Mouse (Mus musculus): ENCODE results near the gene 1700008O03Rik. TPM values are rescaled to one million over a fixed set of nuclear protein-coding genes. Genes with fewer than 3 reads are reported as not detected.

The 1700008O03Rik gene
- polyA plus RNA-seq, 1 experiment from 2014 or later = 0.20 TPM

DNA sequence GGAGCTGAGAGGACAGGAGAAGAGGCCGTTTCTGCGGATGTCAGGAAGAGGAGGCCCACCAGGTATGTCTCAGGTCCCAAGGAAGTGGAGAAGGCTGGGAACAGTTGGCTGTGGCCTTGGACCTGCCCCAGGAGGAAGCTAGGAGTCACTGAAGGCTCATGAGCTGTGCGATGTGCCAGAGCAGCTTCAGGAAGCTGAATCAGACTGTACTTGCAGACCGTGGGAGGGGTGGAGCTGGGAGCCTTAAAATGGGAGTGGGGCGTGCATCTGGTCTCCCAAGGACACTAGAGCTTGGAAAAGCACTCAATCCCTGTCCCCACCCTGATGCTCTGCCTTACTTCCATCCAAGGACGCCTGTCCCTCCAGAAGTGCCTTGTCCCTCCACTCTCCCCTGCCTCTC, 59.0 kb downstream of the 1700008O03Rik start:
- no peak for ATAC-seq (ENCODE audit: low read depth)
- no peaks in the 10 kb centered on the region for H3K4me1 ChIP-seq (ENCODE audit: control insufficient read depth, low read depth, low read length)
- no peak overlapping the region for H3K9ac ChIP-seq (ENCODE audit: low read depth, low read length)
- H3K4me3 ChIP-seq (ENCODE audit: low read depth, low read length) = no peak overlapping the region
- no peaks in the 10 kb centered on the region for H3K36me3 ChIP-seq (ENCODE audit: control insufficient read depth, insufficient read depth)
- no peak overlapping the region for H3K27ac ChIP-seq (ENCODE audit: low read length)
- H3K9me3 ChIP-seq (replicated peaks; ENCODE audit: control insufficient read depth, low read length) = no peaks in the 10 kb centered on the region
- H3K4me2 ChIP-seq (ENCODE audit: low read depth, low read length) = no peak overlapping the region
- H3K27me3 ChIP-seq (ENCODE audit: control insufficient read depth, insufficient read depth, low read depth, low read length) = peaks cover 2% of the 10 kb centered on the region; the same call in 1 of the 2 replicates
- WGBS (ENCODE audit: insufficient replicate concordance) = 27% methylated on average over 6 of the region's 6 CpGs

DNA sequence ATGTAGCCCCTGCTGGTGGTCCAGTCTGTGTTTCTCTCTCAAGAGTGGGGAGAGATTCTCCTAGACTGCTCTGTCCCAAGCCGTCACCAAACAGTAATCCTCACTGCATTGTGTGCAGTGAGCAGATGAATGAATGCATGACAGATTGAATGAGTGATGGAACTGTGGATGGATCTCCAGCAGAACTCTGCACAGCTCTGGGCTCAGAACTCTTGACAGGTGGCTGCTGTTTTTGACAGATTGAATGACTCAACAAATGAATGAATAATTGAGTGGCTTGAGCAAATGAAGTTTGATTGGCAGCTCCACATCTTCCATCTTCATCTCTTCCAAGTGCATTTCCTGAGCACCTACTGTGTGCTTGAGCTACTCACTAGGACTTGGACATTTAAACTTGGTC, 63.3 kb downstream of the 1700008O03Rik start:
- Histone ChIP-seq H3K9me3 (replicated peaks; ENCODE audit: control insufficient read depth, low read length) (no peaks in the 10 kb centered on the region), H3K4me3 (ENCODE audit: low read depth, low read length) (no peak overlapping the region), H3K27ac (ENCODE audit: low read length) (no peak overlapping the region), H3K4me1 (ENCODE audit: control insufficient read depth, low read depth, low read length) (no peaks in the 10 kb centered on the region), H3K4me2 (ENCODE audit: low read depth, low read length) (no peak overlapping the region), H3K9ac (ENCODE audit: low read depth, low read length) (no peak overlapping the region), H3K27me3 (ENCODE audit: control insufficient read depth, insufficient read depth, low read depth, low read length) (peaks cover 2% of the 10 kb centered on the region; the same call in 1 of the 2 replicates), H3K36me3 (ENCODE audit: control insufficient read depth, insufficient read depth) (no peaks in the 10 kb centered on the region)
- 51% methylated on average over 1 of the region's 1 CpGs for WGBS (ENCODE audit: insufficient replicate concordance)
- no peak for ATAC-seq (ENCODE audit: low read depth)

DNA sequence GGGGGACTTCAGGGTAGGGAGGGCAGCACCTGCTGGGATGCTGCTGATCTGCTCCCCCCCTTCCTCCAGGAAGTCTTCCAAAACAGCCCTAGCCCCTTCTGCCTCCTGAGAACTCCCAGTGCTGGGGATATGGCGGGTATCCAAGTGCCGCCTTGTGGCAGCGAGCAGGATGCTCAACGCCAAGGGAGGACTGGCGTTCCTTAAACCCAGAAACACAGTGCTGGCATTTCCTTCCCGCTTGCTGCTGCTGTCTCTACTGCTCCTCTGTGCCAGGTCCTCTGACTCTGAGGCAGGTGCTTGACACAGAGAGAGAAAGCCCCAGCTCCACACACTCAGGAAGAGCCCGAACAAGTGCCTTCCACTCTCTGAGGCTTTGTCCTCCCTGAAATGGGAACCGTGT, 64.7 kb downstream of the 1700008O03Rik start:
- Histone ChIP-seq H3K4me2 (ENCODE audit: low read depth, low read length) (no peak overlapping the region), H3K36me3 (ENCODE audit: control insufficient read depth, insufficient read depth) (no peaks in the 10 kb centered on the region), H3K4me1 (ENCODE audit: control insufficient read depth, low read depth, low read length) (no peaks in the 10 kb centered on the region), H3K27ac (ENCODE audit: low read length) (no peak overlapping the region), H3K27me3 (ENCODE audit: control insufficient read depth, insufficient read depth, low read depth, low read length) (peaks cover 2% of the 10 kb centered on the region; the same call in 1 of the 2 replicates), H3K9ac (ENCODE audit: low read depth, low read length) (no peak overlapping the region), H3K9me3 (replicated peaks; ENCODE audit: control insufficient read depth, low read length) (no peaks in the 10 kb centered on the region), H3K4me3 (ENCODE audit: low read depth, low read length) (no peak overlapping the region)
- WGBS (ENCODE audit: insufficient replicate concordance) = 35% methylated on average over 8 of the region's 8 CpGs
- no peak for ATAC-seq (ENCODE audit: low read depth)

DNA sequence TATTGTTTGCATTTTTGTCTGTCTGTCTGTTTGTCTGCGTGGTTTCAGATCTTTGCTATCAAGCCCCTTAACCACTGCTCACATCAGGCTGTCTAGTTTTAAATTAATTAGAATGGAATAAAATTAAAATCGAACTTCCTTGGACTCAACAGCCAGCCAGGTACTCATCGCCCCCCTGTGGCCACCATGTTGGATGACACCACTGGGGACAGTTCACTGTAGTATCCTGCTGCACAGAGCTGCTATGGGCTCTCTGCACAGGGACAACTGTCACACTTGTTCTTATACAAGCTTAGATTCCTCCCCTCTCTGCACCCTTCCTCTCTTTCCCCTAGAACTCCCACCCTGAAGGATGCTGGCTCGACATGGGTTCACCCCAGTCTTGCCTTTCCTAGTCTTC, 67.7 kb downstream of the 1700008O03Rik start:
- Histone ChIP-seq H3K9me3 (replicated peaks; ENCODE audit: control insufficient read depth, low read length) (no peaks in the 10 kb centered on the region), H3K9ac (ENCODE audit: low read depth, low read length) (no peak overlapping the region), H3K4me1 (ENCODE audit: control insufficient read depth, low read depth, low read length) (no peaks in the 10 kb centered on the region), H3K27me3 (ENCODE audit: control insufficient read depth, insufficient read depth, low read depth, low read length) (no peaks in the 10 kb centered on the region; the same call in 1 of the 2 replicates), H3K4me2 (ENCODE audit: low read depth, low read length) (no peak overlapping the region), H3K27ac (ENCODE audit: low read length) (no peak overlapping the region), H3K36me3 (ENCODE audit: control insufficient read depth, insufficient read depth) (no peaks in the 10 kb centered on the region), H3K4me3 (ENCODE audit: low read depth, low read length) (no peak overlapping the region)
- 17% methylated on average over 4 of the region's 4 CpGs for WGBS (ENCODE audit: insufficient replicate concordance)
- no peak for ATAC-seq (ENCODE audit: low read depth)

DNA sequence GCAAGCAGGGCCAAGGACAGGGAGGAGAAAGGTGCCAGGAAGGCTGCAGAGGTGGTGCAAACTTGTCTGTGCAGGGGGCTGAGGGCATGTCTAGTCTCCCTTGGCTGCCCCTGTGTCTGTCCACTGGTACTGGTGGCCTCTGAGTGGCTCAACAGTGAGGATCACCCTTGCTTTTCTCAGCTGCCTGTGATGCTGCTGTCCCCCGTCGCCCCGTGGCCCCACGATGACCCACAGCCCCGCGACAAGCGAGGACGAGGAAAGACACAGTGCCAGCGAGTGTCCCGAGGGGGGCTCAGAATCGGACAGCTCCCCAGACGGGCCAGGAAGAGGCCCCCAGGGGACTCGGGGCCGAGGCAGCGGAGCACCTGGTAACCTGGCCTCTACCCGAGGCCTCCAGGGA, 73.1 kb downstream of the 1700008O03Rik start:
- Histone ChIP-seq H3K9me3 (replicated peaks; ENCODE audit: control insufficient read depth, low read length) (no peaks in the 10 kb centered on the region), H3K4me2 (ENCODE audit: low read depth, low read length) (no peak overlapping the region), H3K9ac (ENCODE audit: low read depth, low read length) (no peak overlapping the region), H3K27ac (ENCODE audit: low read length) (no peak overlapping the region), H3K4me1 (ENCODE audit: control insufficient read depth, low read depth, low read length) (no peaks in the 10 kb centered on the region; the same call in none of the 2 replicates), H3K4me3 (ENCODE audit: low read depth, low read length) (no peak overlapping the region), H3K36me3 (ENCODE audit: control insufficient read depth, insufficient read depth) (no peaks in the 10 kb centered on the region), H3K27me3 (ENCODE audit: control insufficient read depth, insufficient read depth, low read depth, low read length) (peaks cover 47% of the 10 kb centered on the region)
- no peak for ATAC-seq (ENCODE audit: low read depth)
- 51% methylated on average over 16 of the region's 16 CpGs for WGBS (ENCODE audit: insufficient replicate concordance)

DNA sequence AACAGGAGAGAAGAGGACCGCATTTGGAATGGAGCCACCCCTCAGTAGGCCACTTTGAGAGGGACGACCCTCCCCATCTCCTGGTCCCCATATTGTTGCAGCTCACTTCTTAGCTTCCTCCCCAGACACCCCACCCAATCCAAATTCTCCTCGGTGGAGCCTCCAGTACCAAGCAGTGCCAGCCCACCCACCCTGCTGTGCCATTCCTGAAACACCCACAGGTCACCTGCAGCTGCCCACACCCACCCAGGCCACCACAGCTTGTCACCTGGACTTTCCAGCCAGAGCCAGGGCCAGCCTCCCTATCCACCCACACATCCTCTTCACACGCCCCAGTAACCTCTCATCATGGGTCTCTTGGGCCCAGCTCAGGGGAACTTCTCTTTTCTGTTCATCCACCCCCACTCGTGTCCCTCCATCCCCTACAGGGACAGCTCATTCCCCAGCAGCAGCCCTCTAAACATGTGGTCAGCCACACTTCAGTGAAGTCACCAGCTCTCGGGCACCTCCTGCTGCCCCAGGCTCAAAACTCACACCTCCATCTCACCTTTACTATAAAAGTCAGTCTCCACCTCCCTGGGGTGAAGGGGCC, 73.8 kb downstream of the 1700008O03Rik start:
- no peak overlapping the region for H3K27ac ChIP-seq (ENCODE audit: low read length)
- H3K4me2 ChIP-seq (ENCODE audit: low read depth, low read length) = no peak overlapping the region
- no peaks in the 10 kb centered on the region for H3K36me3 ChIP-seq (ENCODE audit: control insufficient read depth, insufficient read depth)
- H3K4me1 ChIP-seq (ENCODE audit: control insufficient read depth, low read depth, low read length) = no peaks in the 10 kb centered on the region; the same call in none of the 2 replicates
- no peak overlapping the region for H3K9ac ChIP-seq (ENCODE audit: low read depth, low read length)
- no peaks in the 10 kb centered on the region for H3K9me3 ChIP-seq (replicated peaks; ENCODE audit: control insufficient read depth, low read length)
- H3K27me3 ChIP-seq (ENCODE audit: control insufficient read depth, insufficient read depth, low read depth, low read length) = peaks cover 47% of the 10 kb centered on the region
- WGBS (ENCODE audit: insufficient replicate concordance) = 5% methylated on average over 6 of the region's 6 CpGs
- H3K4me3 ChIP-seq (ENCODE audit: low read depth, low read length) = no peak overlapping the region
- no peak for ATAC-seq (ENCODE audit: low read depth)

DNA sequence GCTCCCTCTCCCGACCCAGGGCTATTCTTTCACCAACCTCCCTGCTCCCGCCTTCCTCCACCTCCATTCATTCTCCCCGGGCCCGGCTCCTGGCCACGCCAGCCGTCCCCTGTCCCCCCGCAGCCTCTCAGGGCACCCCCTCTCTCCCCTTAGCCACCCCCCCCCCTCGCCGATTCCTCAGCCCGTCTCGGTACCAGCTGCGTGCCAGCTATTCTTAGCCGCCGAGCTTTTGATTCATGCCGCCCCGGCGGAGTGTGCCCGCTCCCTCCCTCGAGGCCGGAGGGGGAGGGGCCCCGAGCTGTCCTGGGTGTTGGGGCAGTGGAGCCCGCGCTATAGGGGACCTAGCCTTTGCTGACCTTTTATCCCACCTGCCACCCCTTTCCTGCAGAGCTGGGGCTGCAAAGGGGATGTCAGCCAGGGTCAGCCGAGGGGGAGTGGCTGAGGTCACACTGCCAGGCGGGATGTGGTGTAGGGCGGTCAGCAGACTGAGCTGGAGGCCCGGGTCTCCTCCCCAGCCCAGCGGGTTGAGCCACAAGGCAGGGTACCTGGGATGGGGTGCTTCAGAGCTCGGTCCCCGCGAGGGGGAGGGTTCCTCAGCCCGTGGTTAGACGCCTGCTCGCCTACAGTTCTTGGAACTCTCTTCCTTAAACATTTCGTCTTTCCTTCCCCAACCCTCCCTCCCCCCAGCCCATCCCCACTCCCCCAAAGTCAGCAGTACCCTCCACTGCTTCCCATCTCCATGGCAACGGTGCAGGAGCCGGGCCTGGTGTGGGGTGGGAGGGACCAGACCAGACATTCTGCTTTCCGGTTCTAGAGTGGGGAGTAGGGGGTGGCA, 74.5 kb downstream of the 1700008O03Rik start:
- Histone ChIP-seq H3K9me3 (replicated peaks; ENCODE audit: control insufficient read depth, low read length) (no peaks in the 10 kb centered on the region), H3K27me3 (ENCODE audit: control insufficient read depth, insufficient read depth, low read depth, low read length) (peaks cover 47% of the 10 kb centered on the region), H3K9ac (ENCODE audit: low read depth, low read length) (no peak overlapping the region), H3K4me3 (ENCODE audit: low read depth, low read length) (peak overlapping the region; percentile 21), H3K36me3 (ENCODE audit: control insufficient read depth, insufficient read depth) (no peaks in the 10 kb centered on the region), H3K4me1 (ENCODE audit: control insufficient read depth, low read depth, low read length) (no peaks in the 10 kb centered on the region; the same call in none of the 2 replicates), H3K27ac (ENCODE audit: low read length) (no peak overlapping the region), H3K4me2 (ENCODE audit: low read depth, low read length) (peak overlapping the region; percentile 41; the same call in 1 of the 2 replicates)
- WGBS (ENCODE audit: insufficient replicate concordance) = 1% methylated on average over 30 of the region's 38 CpGs
- no peak for ATAC-seq (ENCODE audit: low read depth)

DNA sequence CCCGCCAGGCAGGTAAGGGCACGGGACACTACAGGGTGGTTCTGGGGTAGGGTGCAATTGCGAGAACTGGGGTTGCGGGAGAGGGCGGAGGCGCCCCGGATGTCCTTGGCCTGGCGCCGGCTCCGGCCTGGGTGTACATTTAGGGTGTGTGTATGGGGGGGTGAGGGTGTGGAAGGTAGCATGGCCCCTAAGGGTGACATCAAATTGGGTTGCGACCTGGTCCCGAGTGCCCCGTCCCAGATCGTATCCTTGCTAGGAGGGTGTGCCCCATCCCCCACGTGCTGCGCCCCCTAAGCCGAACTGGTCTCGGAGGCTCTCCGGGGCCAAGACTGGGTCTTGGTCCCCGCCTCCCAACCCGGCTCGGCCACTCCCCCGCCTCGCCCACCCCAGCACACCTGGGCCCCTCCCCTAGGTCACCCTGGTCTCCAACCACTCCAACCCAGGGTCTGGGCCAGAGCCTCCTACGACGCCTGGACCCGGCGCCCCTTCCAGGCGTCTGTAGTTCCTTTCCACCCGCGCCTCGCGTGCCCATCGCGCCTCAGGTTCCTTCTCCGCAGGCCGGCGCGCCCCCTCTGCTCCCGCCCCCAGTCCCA, 75.2 kb downstream of the 1700008O03Rik start:
- H3K9me3 ChIP-seq (replicated peaks; ENCODE audit: control insufficient read depth, low read length) = no peaks in the 10 kb centered on the region
- no peak overlapping the region for H3K27ac ChIP-seq (ENCODE audit: low read length)
- H3K4me1 ChIP-seq (ENCODE audit: control insufficient read depth, low read depth, low read length) = peaks cover 5% of the 10 kb centered on the region
- no peak overlapping the region for H3K9ac ChIP-seq (ENCODE audit: low read depth, low read length)
- H3K36me3 ChIP-seq (ENCODE audit: control insufficient read depth, insufficient read depth) = no peaks in the 10 kb centered on the region
- 2% methylated on average over 37 of the region's 40 CpGs for WGBS (ENCODE audit: insufficient replicate concordance)
- peak overlapping the region; percentile 41 for H3K4me2 ChIP-seq (ENCODE audit: low read depth, low read length)
- H3K4me3 ChIP-seq (ENCODE audit: low read depth, low read length) = peak overlapping the region; percentile 21
- no peak for ATAC-seq (ENCODE audit: low read depth)
- H3K27me3 ChIP-seq (ENCODE audit: control insufficient read depth, insufficient read depth, low read depth, low read length) = peaks cover 47% of the 10 kb centered on the region
